18 mouse cellular contexts compared by ENCODE assay signal in genomic region chr8:103347158-103347871, GRCm38 (mm10).
A peak's percentile ranks its signal among the peaks of the same experiment; 100 is the strongest.
DNase-seq lines count a peak whose midpoint lies in the region.
"Had no signal": no experiment of that assay in that cellular context is flagged by ENCODE, and none has a peak within 500 bp of the region (broad histone marks: within the 10 kb centered on the region; RNA-seq: fewer than 3 reads in every experiment).

No protein-coding gene starts in this region.

- H3K9me3 ChIP-seq in limb, embryonic 10.5 days (replicated peaks): no peaks in the 10 kb centered on the region
- H3K9me3 ChIP-seq: embryonic facial prominence, embryonic 13.5 days; forebrain, embryonic 10.5 days; hindbrain, embryonic 13.5 days; liver, embryonic 13.5 days had no signal

- H3K36me3 ChIP-seq in limb, embryonic 10.5 days: no peaks in the 10 kb centered on the region
- H3K36me3 ChIP-seq: embryonic facial prominence, embryonic 13.5 days; forebrain, embryonic 10.5 days; hindbrain, embryonic 13.5 days; limb, embryonic 12.5 days; liver, embryonic 13.5 days had no signal

- H3K27me3 ChIP-seq in limb, embryonic 10.5 days (ENCODE audit: low read depth, poor library complexity, severe bottlenecking): no peaks in the 10 kb centered on the region
- H3K27me3 ChIP-seq: embryonic facial prominence, embryonic 13.5 days; hindbrain, embryonic 13.5 days; limb, embryonic 12.5 days; liver, embryonic 13.5 days had no signal

- peaks cover 12% of the 10 kb centered on the region for H3K4me1 ChIP-seq in limb, embryonic 10.5 days
- H3K4me1 ChIP-seq: forebrain, embryonic 10.5 days; hindbrain, embryonic 13.5 days; liver, embryonic 13.5 days had no signal

- 33% methylated on average over 7 of the region's 7 CpGs for WGBS in limb, embryonic 10.5 days

- DNase-seq in kidney, postnatal 14 days: peak; percentile 10
- DNase-seq in kidney, adult 11 months: no peak
- DNase-seq in fibroblast of lung, adult 2 months (ENCODE audit: low read depth): peak; percentile 20
- no peak for DNase-seq in limb, embryonic 10.5 days (ENCODE audit: low spot score)
- DNase-seq in yolk sac, embryonic 10.5 days (ENCODE audit: low spot score): peak; percentile 3
- no peak for DNase-seq in gastrocnemius, postnatal 36 days
- no peak for DNase-seq in urinary bladder, adult 18-20 months (ENCODE audit: low spot score in 2 of 2)
- DNase-seq: adrenal gland, adult 8-10 months; cerebellum, adult 11 months; cerebellum, postnatal 36 days; gastrocnemius, postnatal 25 days; heart, postnatal 14 days; liver, embryonic 13.5 days; thymus, postnatal 25 days had no signal

- 0 out of 2 replicates have a peak overlapping the region, but pooled peaks have one; percentile 19 for H3K27ac ChIP-seq in limb, embryonic 10.5 days
- H3K27ac ChIP-seq: embryonic facial prominence, embryonic 13.5 days; forebrain, embryonic 10.5 days; hindbrain, embryonic 13.5 days; limb, embryonic 12.5 days; liver, embryonic 13.5 days had no signal

- H3K4me3 ChIP-seq in limb, embryonic 10.5 days: no peak overlapping the region
- H3K4me3 ChIP-seq: embryonic facial prominence, embryonic 13.5 days; forebrain, embryonic 10.5 days; hindbrain, embryonic 13.5 days; limb, embryonic 12.5 days; liver, embryonic 13.5 days had no signal

- intact Hi-C loops in gastrocnemius, postnatal 36 days (cut with DNase I): no loop called here

Comparison
In these comparisons a context has a peak if more than half of its experiments do, and no peak if none do; other contexts are left out.
1. DNase-seq: peak in kidney, postnatal 14 days (single experiment), fibroblast of lung, adult 2 months (single experiment) and yolk sac, embryonic 10.5 days (single experiment); none in kidney, adult 11 months (single experiment), limb, embryonic 10.5 days (single experiment), gastrocnemius, postnatal 36 days (0 of 2) and urinary bladder, adult 18-20 months (0 of 2).